Mouse (Mus musculus) thymus, adult 2 months (tissue): ENCODE results near the gene Trpm8.

ENCODE experiments used
- CTCF ChIP-seq: fragments of 200-500 bp; IDR thresholded peaks from 2 replicates; pipeline ENCODE4 v1.5.1; 2012; ENCODE audit warnings: mild to moderate bottlenecking, control low read depth, low read length, moderate library complexity, borderline replicate concordance; ENCODE audit not compliant: control insufficient read depth, poor library complexity, insufficient read depth; ENCODE audit errors: extremely low read depth
- POLR2A ChIP-seq: fragments of 200-500 bp; IDR thresholded peaks from 2 replicates; pipeline ENCODE4 v1.6.1; 2012; ENCODE audit warnings: mild to moderate bottlenecking, low read length, control low read depth, moderate library complexity; ENCODE audit not compliant: control insufficient read depth, poor library complexity, insufficient read depth; ENCODE audit errors: extremely low read depth

DNA sequence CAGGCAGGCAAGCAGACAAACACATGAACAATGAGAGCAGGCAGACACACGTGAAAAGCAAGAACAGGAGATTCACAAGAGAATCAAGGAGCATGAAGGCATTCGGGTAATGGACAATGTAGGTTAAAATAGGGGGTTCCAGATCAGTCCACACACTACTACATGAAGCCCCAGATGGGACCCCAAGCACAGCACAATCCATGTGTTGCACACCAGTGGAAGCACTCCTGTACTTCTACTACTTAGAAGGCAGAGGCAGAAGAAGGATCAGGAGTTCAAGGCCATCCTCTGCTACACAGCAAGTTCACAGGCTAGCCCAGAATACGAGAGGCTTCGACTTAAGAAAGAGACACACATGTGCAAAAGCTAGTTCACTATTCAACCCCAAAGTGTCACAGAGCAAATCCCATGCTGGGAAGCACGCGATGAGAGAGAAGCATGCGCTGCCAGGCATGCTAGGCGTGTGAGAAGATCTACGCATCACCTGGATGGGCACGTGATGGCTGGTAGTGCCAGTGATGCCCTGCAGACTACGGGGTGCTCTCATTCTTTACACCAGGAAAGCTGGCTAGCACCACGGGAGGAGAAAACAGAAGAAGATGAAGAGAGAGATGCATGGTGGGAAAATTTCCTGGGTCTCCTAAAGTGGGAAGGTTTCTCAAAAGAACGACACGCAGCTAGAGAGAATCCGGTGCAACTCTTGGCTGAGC is 8.8 kb downstream of the Trpm8 start:
- TF ChIP-seq CTCF: no peak
- no peak for TF ChIP-seq POLR2A
